Mouse (Mus musculus): ENCODE results near the gene Fam185a. TPM values are rescaled to one million over a fixed set of nuclear protein-coding genes. Genes with fewer than 3 reads are reported as not detected.

Fam185a gene
- polyA plus RNA-seq (2021) = 10.2 TPM

DNA sequence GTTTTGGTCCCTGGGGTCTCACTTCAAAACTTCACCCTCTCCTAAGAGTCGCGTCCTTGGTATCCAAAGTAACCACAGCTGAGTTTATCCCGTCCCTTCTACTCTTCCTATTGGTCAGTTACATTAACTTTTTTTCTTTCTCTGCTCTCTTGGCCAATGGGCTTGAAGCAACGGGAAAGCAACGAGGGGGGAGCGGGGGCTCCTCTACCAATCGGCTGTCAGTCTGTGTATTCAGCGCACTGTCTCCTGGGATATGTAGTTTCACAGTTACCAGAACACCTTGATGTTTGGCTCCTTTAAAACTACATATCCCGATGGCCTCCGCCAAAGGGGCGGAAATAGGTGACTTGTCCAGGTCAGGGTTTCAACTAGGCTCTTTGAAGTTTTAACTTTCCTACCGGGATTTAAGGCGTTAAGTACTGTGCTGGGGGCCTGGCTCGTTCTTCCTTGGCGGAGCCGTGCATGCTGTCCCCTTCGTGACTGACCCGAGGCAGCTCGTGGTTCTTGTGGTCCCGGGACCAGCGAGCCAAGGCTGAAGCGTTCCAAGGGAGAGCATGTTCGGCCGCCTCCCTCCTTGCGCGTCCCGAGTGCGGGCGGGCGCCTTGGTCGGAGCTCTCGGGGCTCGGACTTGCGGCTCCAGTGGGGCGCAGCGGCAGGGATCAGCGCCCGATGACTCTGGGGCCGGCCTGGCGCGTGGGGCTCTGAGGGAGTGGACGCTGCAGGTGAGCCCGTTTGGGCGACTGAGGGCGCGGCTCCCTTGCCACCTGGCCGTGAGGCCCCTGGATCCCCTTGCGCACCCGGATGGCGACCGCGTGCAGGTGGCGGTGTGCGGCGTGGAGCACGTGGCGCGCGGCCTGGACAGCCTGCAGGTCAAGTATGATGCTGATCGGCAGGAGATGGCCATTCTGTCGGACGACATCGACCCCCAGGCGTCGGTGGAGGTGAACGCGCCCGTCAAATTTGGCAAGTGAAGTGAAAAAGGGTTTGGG is at the start of gene Fam185a, which contains the start of gene Ccdc146:
TSS of gene Fam185a (plus strand) at position 345 of the 989 bp plus-strand sequence.
TSS of gene Ccdc146 (minus strand) at position 64 of the 989 bp plus-strand sequence.
- ChIA-PET CTCF (interaction anchor here (1.3 to 1.4 kb wide), 2 partner anchors 157 to 216 kb away, joined by 3 to 4 read pairs; no protein-coding TSS in a partner anchor), POLR2A (no interaction called here)
- ATAC-seq (peak; percentile 98), DNase-seq (ENCODE audit: low read depth, low spot score) (peak; percentile 95)
- peaks cover 6% of the 10 kb centered on the region for H3K27me3 ChIP-seq
- TF ChIP-seq CTCF (IDR thresholded peaks at IDR 0.05) = no peak
- in situ Hi-C loops (cut with MboI; ENCODE audit: low pct_unique_long_range_greater_than_20kb) = loop anchor here (5.0 to 25.0 kb wide), 4 partner anchors 162 to 513 kb away; no protein-coding TSS in a partner anchor

DNA sequence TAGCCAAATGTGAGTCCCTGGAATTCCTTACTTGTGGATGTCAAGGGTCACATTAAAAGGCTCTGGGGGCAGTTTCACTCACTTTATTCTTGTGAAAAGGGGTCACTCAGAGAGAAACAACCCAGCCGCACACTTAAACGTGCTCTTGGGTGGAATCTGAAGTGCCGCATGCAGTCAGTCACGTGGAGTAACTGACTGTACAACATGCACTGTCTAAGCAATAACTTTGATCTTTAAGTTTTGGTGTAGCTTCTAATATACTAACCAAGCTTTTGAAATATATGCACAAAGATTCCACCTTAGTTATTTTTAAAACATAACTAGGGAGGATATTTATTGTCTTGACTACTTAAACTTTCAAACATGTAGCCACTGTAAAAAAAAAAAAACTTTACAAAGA is 47.8 kb upstream of the Fam185a start:
- H3K27me3 ChIP-seq = peaks cover 29% of the 10 kb centered on the region
- DNase-seq (ENCODE audit: low read depth, low spot score) (no peak), ATAC-seq (no peak)
- ChIA-PET POLR2A (no interaction called here), CTCF (interaction anchor here (1.0 kb wide), 1 partner anchor 18 kb away, joined by 3 read pairs; no protein-coding TSS in a partner anchor)
- TF ChIP-seq CTCF (IDR thresholded peaks at IDR 0.05) = no peak
- in situ Hi-C loops (cut with MboI; ENCODE audit: low pct_unique_long_range_greater_than_20kb) = no loop called here

DNA sequence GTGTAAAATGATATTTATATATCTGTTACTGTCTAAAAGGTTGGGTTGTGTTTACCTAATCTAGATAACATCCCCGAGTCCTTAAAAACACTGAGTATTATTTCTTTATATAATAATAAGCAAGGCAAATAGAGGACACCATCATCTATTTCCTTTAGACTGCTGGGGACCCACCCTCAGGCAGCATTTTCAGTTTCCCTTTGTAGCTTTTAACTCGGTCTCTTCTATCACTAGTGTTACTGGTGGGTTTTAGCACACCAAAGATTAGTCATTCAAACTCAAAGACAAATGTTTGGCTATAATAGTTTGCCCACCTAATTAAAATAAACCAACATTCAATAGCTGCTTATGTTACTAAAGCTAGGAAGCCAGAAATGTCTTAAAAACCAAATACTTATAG is 46.4 kb upstream of the Fam185a start:
- in situ Hi-C loops (cut with MboI; ENCODE audit: low pct_unique_long_range_greater_than_20kb) = no loop called here
- POLR2A ChIA-PET = no interaction called here
- DNase-seq (ENCODE audit: low read depth, low spot score) = no peak
- no peak for ATAC-seq
- H3K27me3 ChIP-seq = peaks cover 14% of the 10 kb centered on the region
- TF ChIP-seq CTCF (IDR thresholded peaks at IDR 0.05) = no peak
- CTCF ChIA-PET = no interaction called here

DNA sequence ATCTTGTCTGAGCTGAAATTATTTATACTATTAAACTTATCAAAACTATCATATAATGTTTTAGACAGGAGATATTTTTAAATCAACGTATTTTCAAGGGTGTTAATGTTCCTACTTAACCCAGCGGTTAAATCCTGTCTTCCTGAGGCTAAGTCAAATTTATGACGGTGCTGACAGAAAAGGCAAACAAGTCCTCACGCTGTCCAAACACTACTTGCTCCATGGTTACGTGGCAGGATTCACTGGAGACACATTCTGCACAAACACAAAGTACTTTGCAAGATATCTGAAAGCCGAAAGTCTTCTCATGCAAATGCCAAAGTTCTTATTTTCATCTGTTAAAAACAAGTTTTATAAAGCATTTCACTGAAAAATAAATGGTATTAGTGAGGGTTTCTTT is 42.8 kb upstream of the Fam185a start:
- DNase-seq (ENCODE audit: low read depth, low spot score) = no peak
- ATAC-seq = no peak
- TF ChIP-seq CTCF (IDR thresholded peaks at IDR 0.05) = no peak
- POLR2A ChIA-PET = no interaction called here
- peaks cover 8% of the 10 kb centered on the region for H3K27me3 ChIP-seq
- in situ Hi-C loops (cut with MboI; ENCODE audit: low pct_unique_long_range_greater_than_20kb) = no loop called here
- CTCF ChIA-PET = interaction anchor here (0.9 kb wide), 1 partner anchor 12 kb away, joined by 3 read pairs; no protein-coding TSS in a partner anchor

DNA sequence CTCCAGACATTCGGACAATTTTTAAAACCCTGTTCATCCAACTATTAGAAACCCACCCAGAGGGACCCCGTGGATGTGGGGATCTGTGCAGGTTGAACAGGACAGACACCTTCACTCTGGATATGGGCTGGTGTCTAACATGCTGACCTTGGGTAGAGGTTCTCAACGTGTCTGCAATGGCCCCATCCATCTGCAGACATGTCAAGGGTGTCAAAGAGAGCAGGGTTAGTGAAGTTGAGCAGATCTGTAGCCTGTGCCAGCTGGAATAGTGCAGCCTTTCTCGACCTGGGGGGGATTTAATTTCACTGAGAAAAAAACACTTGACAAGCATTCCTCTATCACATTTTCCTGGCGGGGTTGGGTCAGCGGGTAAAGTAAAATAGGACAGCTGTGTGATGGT is 42.1 kb upstream of the Fam185a start:
- H3K27me3 ChIP-seq = peaks cover 3% of the 10 kb centered on the region
- DNase-seq (ENCODE audit: low read depth, low spot score) (no peak), ATAC-seq (no peak)
- no peak for TF ChIP-seq CTCF (IDR thresholded peaks at IDR 0.05)
- CTCF ChIA-PET = interaction anchor here (0.9 kb wide), 1 partner anchor 12 kb away, joined by 3 read pairs; no protein-coding TSS in a partner anchor
- in situ Hi-C loops (cut with MboI; ENCODE audit: low pct_unique_long_range_greater_than_20kb) = no loop called here
- POLR2A ChIA-PET = no interaction called here

DNA sequence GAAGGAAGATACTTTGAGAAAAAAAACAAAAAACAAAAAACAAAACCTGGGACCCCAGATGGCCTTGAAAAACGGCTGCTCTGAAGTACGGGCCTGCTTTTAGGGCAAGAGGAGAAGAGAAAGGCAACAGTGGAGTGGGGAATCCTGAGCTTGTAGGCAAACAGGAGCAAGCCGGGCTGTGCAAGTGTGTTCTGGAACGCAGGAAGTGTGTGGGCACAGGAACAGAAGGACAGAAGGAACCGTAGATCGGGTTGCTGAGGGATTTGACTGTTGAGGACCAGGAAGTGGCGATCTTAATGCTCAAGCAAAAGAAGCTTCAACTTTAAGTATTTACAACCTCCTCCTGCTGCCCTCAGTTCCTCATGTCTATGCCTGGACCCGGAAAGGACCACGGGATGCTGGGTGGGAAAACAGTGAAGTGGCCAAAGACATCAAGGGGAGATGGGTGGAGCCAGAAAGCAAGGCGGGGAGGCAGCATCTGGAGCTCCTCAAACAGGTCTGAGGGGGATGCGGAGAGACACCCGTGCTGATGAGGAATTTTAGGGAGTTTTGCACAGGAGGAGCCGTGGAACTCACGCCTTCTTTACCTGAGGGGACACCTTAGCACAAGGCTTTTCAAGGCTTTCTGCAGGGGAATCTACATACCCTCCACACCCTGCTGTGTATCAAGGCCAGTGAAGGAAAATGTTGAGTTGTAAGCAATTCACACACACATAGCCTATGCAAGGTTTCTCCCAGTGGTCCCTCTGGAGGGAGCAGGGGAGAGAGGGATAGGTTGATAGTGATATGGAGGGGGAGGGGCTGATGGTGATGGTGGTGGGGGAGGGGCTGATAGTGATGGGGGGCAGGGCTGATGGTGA is 41.1 kb upstream of the Fam185a start:
- TF ChIP-seq CTCF (IDR thresholded peaks at IDR 0.05) = no peak
- no peak for ATAC-seq
- ChIA-PET POLR2A (no interaction called here), CTCF (interaction anchor here (1.0 to 1.4 kb wide), 2 partner anchors 9 to 11 kb away, joined by 4 to 5 read pairs; no protein-coding TSS in a partner anchor)
- in situ Hi-C loops (cut with MboI; ENCODE audit: low pct_unique_long_range_greater_than_20kb) = no loop called here
- no peak for DNase-seq (ENCODE audit: low read depth, low spot score)
- no peaks in the 10 kb centered on the region for H3K27me3 ChIP-seq

DNA sequence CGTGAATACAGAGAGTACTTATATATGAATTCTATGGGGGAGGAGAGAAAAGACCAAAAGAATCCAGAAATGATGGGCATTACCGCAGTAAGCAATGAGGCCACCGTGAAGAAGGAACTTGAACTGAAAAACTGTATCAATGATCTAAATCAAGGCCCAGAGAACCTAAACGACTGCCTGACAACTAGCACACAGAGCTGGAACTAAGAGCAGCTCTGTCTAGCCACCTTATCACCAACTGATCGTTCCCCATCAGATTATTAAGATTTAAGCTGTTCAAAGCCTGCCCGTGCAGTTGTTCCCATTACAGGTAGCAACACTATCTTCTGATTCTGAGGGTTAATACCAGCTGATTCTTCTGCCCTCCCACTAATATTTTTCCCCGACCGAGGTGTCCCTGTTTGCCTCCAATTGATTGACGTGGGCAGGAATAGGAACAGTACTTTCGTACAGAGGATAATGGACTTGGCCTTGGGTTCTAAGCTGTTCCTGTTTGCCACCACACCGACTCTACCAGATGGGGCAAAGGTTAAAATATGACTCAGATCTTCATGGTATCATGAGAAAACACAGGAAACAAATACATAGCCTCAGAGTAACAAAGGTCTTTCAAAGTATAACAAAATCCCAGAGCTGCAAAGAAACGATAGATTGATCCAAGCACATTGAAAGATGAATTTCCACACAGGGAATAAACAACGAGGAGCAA is 40.4 kb upstream of the Fam185a start:
- ChIA-PET POLR2A (no interaction called here), CTCF (interaction anchor here (1.0 to 1.4 kb wide), 3 partner anchors 8 to 68 kb away, joined by 4 to 5 read pairs (median 4); no protein-coding TSS in a partner anchor)
- no peak for ATAC-seq
- no peak for DNase-seq (ENCODE audit: low read depth, low spot score)
- TF ChIP-seq CTCF (IDR thresholded peaks at IDR 0.05) = no peak
- no peaks in the 10 kb centered on the region for H3K27me3 ChIP-seq
- in situ Hi-C loops (cut with MboI; ENCODE audit: low pct_unique_long_range_greater_than_20kb) = no loop called here

DNA sequence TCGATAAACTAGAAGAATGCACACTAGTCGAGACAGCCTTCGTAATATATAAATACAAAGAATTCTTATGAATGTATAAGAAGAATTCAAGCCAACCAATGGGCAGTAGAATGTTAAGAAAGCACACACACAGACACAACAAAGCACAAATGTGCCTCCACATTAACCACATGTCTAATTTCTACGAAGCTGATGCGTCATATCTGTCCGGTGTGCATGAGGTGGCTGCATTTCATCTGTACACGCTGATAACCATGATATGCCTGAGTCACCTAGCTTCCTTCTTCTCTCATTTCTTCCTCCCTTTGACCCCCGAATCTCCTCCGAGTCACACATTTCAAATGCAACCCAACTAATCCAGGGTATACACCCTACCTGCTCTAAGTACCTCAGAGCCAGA is 39.8 kb upstream of the Fam185a start:
- no peak for TF ChIP-seq CTCF (IDR thresholded peaks at IDR 0.05)
- no peak for DNase-seq (ENCODE audit: low read depth, low spot score)
- in situ Hi-C loops (cut with MboI; ENCODE audit: low pct_unique_long_range_greater_than_20kb) = no loop called here
- no peaks in the 10 kb centered on the region for H3K27me3 ChIP-seq
- POLR2A ChIA-PET = no interaction called here
- CTCF ChIA-PET = interaction anchor here (1.0 to 1.4 kb wide), 2 partner anchors 10 to 69 kb away, joined by 4 to 5 read pairs; no protein-coding TSS in a partner anchor
- no peak for ATAC-seq

DNA sequence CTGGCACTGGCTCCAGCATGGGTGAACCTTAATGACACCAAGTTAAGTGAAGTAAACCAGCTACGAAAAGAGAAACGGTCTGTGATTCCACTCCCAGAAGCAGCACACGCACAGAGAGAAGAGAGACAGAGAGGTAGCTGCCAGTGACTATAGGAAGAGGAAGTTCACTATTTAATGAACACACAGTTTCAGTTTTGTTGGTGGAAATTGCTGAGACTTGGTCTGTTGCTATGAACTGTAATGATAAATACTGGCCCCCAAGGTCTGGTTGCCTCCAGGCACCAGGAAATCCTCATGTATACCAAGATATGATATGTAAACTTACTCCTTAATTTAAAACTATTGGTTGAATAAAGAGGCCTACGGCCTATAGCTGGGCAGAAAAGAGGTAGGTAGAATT is 38.3 kb upstream of the Fam185a start:
- POLR2A ChIA-PET = no interaction called here
- H3K27me3 ChIP-seq = peaks cover 8% of the 10 kb centered on the region
- CTCF ChIA-PET = no interaction called here
- no peak for DNase-seq (ENCODE audit: low read depth, low spot score)
- no peak for TF ChIP-seq CTCF (IDR thresholded peaks at IDR 0.05)
- in situ Hi-C loops (cut with MboI; ENCODE audit: low pct_unique_long_range_greater_than_20kb) = no loop called here
- ATAC-seq = no peak

DNA sequence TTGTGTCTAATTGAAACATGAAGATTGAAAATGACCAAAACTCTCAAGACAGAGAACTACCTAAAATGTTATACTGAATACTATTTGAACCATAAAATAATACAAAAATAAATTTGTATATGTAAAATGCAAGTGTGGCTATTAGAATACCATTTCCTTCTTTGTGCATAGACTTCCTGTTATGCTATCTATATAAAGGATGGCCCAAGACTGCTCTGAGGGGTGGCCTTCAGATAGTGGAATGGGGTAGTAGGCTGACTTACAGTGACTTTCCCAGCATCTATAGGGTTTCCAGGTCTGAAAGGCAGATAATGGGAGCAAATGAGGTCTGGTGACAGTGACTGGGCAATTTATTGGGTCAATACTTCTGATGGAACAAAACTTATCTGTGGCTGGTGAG is 37.4 kb upstream of the Fam185a start:
- CTCF ChIA-PET = no interaction called here
- POLR2A ChIA-PET = no interaction called here
- no peak for TF ChIP-seq CTCF (IDR thresholded peaks at IDR 0.05)
- DNase-seq (ENCODE audit: low read depth, low spot score) = no peak
- H3K27me3 ChIP-seq = peaks cover 8% of the 10 kb centered on the region
- ATAC-seq = no peak
- in situ Hi-C loops (cut with MboI; ENCODE audit: low pct_unique_long_range_greater_than_20kb) = no loop called here

All from Patski (cell line).